Mouse (Mus musculus) kidney, embryonic 14.5 days (tissue): Measurements from ENCODE around the gene Gm10972. TPM values are rescaled to one million over a fixed set of nuclear protein-coding genes. Genes with fewer than 3 reads are reported as not detected.
"Not testable (repeated sequence)": the region's sequence is repeated elsewhere in the genome, so short reads cannot be mapped to it uniquely, and the experiment has no call there.

Experiments
- ATAC-seq: fragments of 200-750 bp; cut with Nextera tagmentation; 2 replicates; pipeline ENCODE4 v1.8.0; 2017; ENCODE audit warnings: moderate number of reproducible peaks, mild to moderate bottlenecking, moderate TSS enrichment, moderate library complexity; ENCODE audit not compliant: low FRiP score, low TSS enrichment
- H3K27ac ChIP-seq: fragments of 300-500 bp; sonication (generic); 2 replicates; pipeline ENCODE4 v1.5.1; 2014; ENCODE audit warnings: low read depth, mild to moderate bottlenecking, low read length, moderate library complexity, mixed read lengths
- H3K27me3 ChIP-seq: fragments of 300-500 bp; sonication (generic); 2 replicates; pipeline ENCODE4 v1.6.1; 2014; ENCODE audit warnings: mild to moderate bottlenecking, low read length; ENCODE audit not compliant: control insufficient read depth, insufficient read depth
- H3K36me3 ChIP-seq: fragments of 300-500 bp; sonication (generic); 2 replicates; pipeline ENCODE4 v1.6.1; 2014; ENCODE audit warnings: low read length, mixed read lengths; ENCODE audit not compliant: control insufficient read depth, insufficient read depth
- H3K4me1 ChIP-seq: fragments of 300-500 bp; sonication (generic); 2 replicates; pipeline ENCODE4 v1.6.1; 2014; ENCODE audit warnings: low read length, mixed read lengths; ENCODE audit not compliant: control insufficient read depth, insufficient read depth
- H3K4me2 ChIP-seq: fragments of 300-500 bp; sonication (generic); replicated peaks from 2 replicates; pipeline ENCODE4 v1.6.1; 2014; ENCODE audit warnings: low read depth, mild to moderate bottlenecking, low read length
- H3K4me3 ChIP-seq: fragments of 300-500 bp; sonication (generic); 2 replicates; pipeline ENCODE4 v1.5.1; 2014; ENCODE audit warnings: mild to moderate bottlenecking, low read length
- H3K9ac ChIP-seq: fragments of 300-500 bp; sonication (generic); 2 replicates; pipeline ENCODE4 v1.6.1; 2014; ENCODE audit warnings: low read depth, mild to moderate bottlenecking, low read length, moderate library complexity
- H3K9me3 ChIP-seq: fragments of 300-500 bp; sonication (generic); 2 replicates; pipeline ENCODE4 v1.6.1; 2016; ENCODE audit warnings: low read length; ENCODE audit not compliant: control insufficient read depth
- WGBS: fragments of 180-500 bp; shearing (Covaris S2); extraction: QIAGEN DNeasy Blood & Tissue Kit; methylation state at CpG from one replicate; pipeline ENCODE4 v1.1.7; 2014; 5-methylcytosine and 5-hydroxymethylcytosine counted together
- polyA plus RNA-seq: library from polyadenylated mRNA; unstranded; fragments of >200 nt; fragmentation: Nextera tagmentation; extraction: Ambion mirVana; gene quantifications from 2 replicates; pipeline ENCODE4 v1.2.1, GENCODE M21; 2014

The Gm10972 gene
- not detected in 2 replicates for polyA plus RNA-seq

- WGBS, result 84% methylated on average over 2 of the region's 2 CpGs
These were observed at the start of gene Gm10972 for GRCm38 (mm10) chr3:94642495-94643162. Gm10972 (plus strand) TSS chr3:94643112.

GRCm38 (mm10) chr3:94595871-94596287 is 47.0 kb upstream of the Gm10972 start:
- Histone ChIP-seq H3K4me1 (no peaks in the 10 kb centered on the region), H3K4me3 (no peak overlapping the region), H3K9ac (no peak overlapping the region), H3K27me3 (no peaks in the 10 kb centered on the region), H3K4me2 (no peak overlapping the region), H3K9me3 (no peaks in the 10 kb centered on the region; the same call in 1 of the 2 replicates), H3K27ac (no peak overlapping the region), H3K36me3 (no peaks in the 10 kb centered on the region)
- no peak for ATAC-seq
- 88% methylated on average over 6 of the region's 6 CpGs for WGBS

More at GRCm38 (mm10) chr3:94642495-94643162, at the start of gene Gm10972:
- H3K9me3 ChIP-seq, H3K36me3 ChIP-seq, H3K4me3 ChIP-seq, ATAC-seq, H3K9ac ChIP-seq, H3K27ac ChIP-seq, H3K4me2 ChIP-seq, H3K4me1 ChIP-seq, H3K27me3 ChIP-seq: not testable (repeated sequence)

GRCm38 (mm10) chr3:94597224-94597779 is 45.6 kb upstream of the Gm10972 start:
- Histone ChIP-seq H3K27me3 (no peaks in the 10 kb centered on the region), H3K4me2 (no peak overlapping the region), H3K36me3 (no peaks in the 10 kb centered on the region), H3K4me3 (no peak overlapping the region), H3K4me1 (no peaks in the 10 kb centered on the region), H3K27ac (no peak overlapping the region), H3K9me3 (no peaks in the 10 kb centered on the region; the same call in 1 of the 2 replicates), H3K9ac (no peak overlapping the region)
- ATAC-seq, result no peak
- WGBS, result 60% methylated on average over 3 of the region's 3 CpGs

DNA sequence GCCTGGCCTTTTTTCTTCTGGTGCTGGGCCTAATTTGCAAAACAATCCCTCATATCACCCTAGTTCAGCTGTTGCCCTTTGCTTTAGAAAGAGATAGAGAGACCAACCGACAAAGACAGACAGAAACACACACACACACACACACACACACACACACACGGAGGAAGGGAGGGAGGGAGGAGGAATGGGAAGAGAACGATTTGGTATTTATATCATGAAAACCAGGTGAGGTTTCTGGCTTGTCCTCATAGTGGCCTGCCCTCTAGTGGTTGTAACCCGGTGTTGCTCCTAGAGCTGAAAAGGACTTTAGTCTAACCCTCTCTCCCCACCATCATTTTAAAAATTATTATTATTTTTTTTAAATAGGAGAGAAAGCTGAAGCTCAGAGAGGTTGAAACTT is 41.0 kb upstream of the Gm10972 start:
- WGBS, result 3% methylated on average over 3 of the region's 4 CpGs
- ATAC-seq, result no peak

GRCm38 (mm10) chr3:94609621-94610020 is 33.3 kb upstream of the Gm10972 start:
- no peak overlapping the region for H3K4me2 ChIP-seq
- no peak overlapping the region for H3K27ac ChIP-seq
- 87% methylated on average over 3 of the region's 3 CpGs for WGBS
- no peaks in the 10 kb centered on the region for H3K9me3 ChIP-seq
- H3K36me3 ChIP-seq, result no peaks in the 10 kb centered on the region
- no peak overlapping the region for H3K4me3 ChIP-seq
- ATAC-seq, result no peak
- H3K9ac ChIP-seq, result no peak overlapping the region
- no peaks in the 10 kb centered on the region for H3K4me1 ChIP-seq
- H3K27me3 ChIP-seq, result no peaks in the 10 kb centered on the region

More for the DNA sequence above, 41.0 kb upstream of the Gm10972 start:
- Histone ChIP-seq H3K4me1 (no peaks in the 10 kb centered on the region), H3K9ac (no peak overlapping the region), H3K9me3 (no peaks in the 10 kb centered on the region), H3K27me3 (no peaks in the 10 kb centered on the region), H3K27ac (no peak overlapping the region), H3K4me2 (no peak overlapping the region), H3K36me3 (no peaks in the 10 kb centered on the region), H3K4me3 (no peak overlapping the region)

- Histone ChIP-seq H3K4me2 (no peak overlapping the region), H3K9ac (no peak overlapping the region)
These were observed 32.3 kb upstream of the Gm10972 start for GRCm38 (mm10) chr3:94610581-94610980.

GRCm38 (mm10) chr3:94611343-94611742 is 31.6 kb upstream of the Gm10972 start:
- no peaks in the 10 kb centered on the region for H3K9me3 ChIP-seq
- no peak overlapping the region for H3K4me2 ChIP-seq
- no peak for ATAC-seq
- no peak overlapping the region for H3K9ac ChIP-seq
- H3K4me3 ChIP-seq, result no peak overlapping the region
- no peak overlapping the region for H3K27ac ChIP-seq
- no peaks in the 10 kb centered on the region for H3K4me1 ChIP-seq
- no peaks in the 10 kb centered on the region for H3K36me3 ChIP-seq
- WGBS, result 38% methylated on average over 4 of the region's 4 CpGs
- no peaks in the 10 kb centered on the region for H3K27me3 ChIP-seq

More at GRCm38 (mm10) chr3:94610581-94610980, 32.3 kb upstream of the Gm10972 start:
- ATAC-seq, result no peak
- Histone ChIP-seq H3K27me3 (no peaks in the 10 kb centered on the region), H3K36me3 (no peaks in the 10 kb centered on the region), H3K9me3 (no peaks in the 10 kb centered on the region), H3K27ac (no peak overlapping the region), H3K4me3 (no peak overlapping the region), H3K4me1 (no peaks in the 10 kb centered on the region)
- 78% methylated on average over 2 of the region's 2 CpGs for WGBS

DNA sequence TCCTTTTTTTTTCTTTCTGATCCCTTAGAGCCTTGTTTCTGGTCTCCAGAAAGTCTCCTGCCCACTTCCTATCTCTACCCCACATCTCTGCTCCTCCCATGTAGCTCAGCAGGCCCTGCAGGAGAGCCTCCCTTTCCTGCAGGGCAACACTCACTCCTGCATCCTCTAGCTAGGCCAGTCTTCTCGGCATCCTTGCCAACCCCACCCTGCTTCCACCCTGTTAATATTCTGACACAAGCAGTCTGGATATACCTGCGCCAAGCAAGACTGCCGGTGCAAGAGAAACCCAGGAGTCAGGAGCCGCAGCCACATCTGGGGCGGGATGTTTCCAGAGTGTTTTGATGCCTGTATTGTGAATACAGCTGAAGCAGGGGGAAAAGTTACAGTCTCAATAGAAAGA is 31.1 kb upstream of the Gm10972 start:
- no peaks in the 10 kb centered on the region for H3K36me3 ChIP-seq
- no peak overlapping the region for H3K4me2 ChIP-seq
- no peak overlapping the region for H3K4me3 ChIP-seq
- H3K27ac ChIP-seq, result no peak overlapping the region
- H3K9ac ChIP-seq, result no peak overlapping the region
- ATAC-seq, result no peak
- H3K9me3 ChIP-seq, result no peaks in the 10 kb centered on the region
- H3K27me3 ChIP-seq, result no peaks in the 10 kb centered on the region
- H3K4me1 ChIP-seq, result no peaks in the 10 kb centered on the region
- 77% methylated on average over 5 of the region's 5 CpGs for WGBS

- H3K36me3 ChIP-seq, result no peaks in the 10 kb centered on the region
- WGBS, result 87% methylated on average over 1 of the region's 1 CpGs
- no peaks in the 10 kb centered on the region for H3K4me1 ChIP-seq
- no peaks in the 10 kb centered on the region for H3K9me3 ChIP-seq
- no peak overlapping the region for H3K9ac ChIP-seq
- no peak overlapping the region for H3K27ac ChIP-seq
- H3K4me2 ChIP-seq, result no peak overlapping the region
- no peaks in the 10 kb centered on the region for H3K27me3 ChIP-seq
- no peak overlapping the region for H3K4me3 ChIP-seq
- ATAC-seq, result no peak
These were observed 30.6 kb upstream of the Gm10972 start for GRCm38 (mm10) chr3:94612274-94612673.
